Mouse (Mus musculus) heart, adult 18-20 months (tissue): ENCODE data around the gene Pcx. TPM values are rescaled to one million over a fixed set of nuclear protein-coding genes. Genes with fewer than 3 reads are reported as not detected.

ENCODE experiments used
- DNase-seq, 2 experiments: peaks; one replicate each; pipeline ENCODE4 v3.0.0; 2021 to 2022; ENCODE audit warnings: mixed read lengths in 1 of 2
- total RNA-seq, 2 experiments: library from RNA; stranded (reverse); gene quantifications; 2 replicates each; pipeline ENCODE4 v1.2.3; 2021

Gene Pcx
- total RNA-seq, 2 experiments from 2014 or later, result 44.9 to 96.4 TPM

GRCm38 (mm10) chr19:4548305-4548883, 38.1 kb downstream of the Pcx start:
- no peak for DNase-seq

DNA sequence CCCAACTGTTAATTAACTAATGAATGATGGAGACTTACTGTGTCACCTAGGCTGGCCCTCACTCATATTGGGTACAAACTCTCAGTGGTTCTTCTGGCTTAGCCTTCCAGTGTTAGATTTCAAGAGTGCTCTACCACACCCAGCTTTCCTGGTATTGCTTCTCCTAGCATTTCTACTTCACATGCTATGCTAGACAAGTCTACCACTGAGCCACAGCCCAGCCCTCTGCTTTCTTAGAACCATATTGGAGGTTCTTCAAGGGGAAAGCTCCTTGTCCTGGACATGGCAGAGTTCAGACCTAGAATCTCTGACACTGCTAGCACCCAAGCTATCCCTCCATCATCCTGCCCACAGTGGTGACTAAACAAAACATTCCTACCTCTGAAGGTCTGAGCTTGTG, 44.0 kb downstream of the Pcx start:
- no peak for DNase-seq

GRCm38 (mm10) chr19:4555086-4555485, 44.8 kb downstream of the Pcx start:
- DNase-seq, result no peak

- DNase-seq, result no peak
Observed at GRCm38 (mm10) chr19:4556787-4557186, 46.5 kb downstream of the Pcx start.

DNA sequence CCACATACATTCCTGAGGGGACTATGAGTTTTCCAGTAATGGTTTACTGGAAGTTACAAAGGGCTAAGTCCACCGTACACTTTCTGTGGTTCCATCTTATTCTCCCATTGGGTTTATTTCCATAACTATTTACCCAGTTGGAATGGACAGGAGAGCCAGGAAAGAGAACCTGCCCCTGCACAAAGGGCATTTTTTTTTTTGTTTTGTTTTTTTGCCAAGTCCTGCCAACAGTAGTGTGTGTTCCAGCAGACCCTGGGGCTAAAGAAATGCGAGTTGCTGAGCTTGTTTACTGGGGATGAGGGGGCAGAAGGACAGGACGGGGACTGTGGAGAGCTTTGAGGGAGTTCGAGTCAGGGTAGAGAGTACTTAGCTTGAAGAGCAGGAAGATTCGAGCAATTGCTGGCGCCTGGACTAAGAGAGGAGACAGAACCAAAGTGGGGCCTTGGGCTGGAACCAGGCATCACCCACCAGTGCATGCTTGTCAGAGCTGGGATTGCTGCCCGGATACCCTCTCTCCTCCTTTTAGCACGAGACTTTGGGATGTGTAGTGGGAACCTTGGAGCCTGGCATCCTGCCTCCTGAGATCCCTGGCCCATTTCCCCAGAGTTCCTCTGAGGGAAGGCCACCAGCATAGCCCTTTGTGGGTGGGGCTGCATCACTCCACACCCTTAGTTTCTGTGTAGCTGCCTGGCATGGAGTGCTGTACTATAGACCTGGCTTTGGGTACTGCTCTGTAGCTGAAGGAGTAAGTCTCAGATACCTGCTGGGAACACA, 47.7 kb downstream of the Pcx start:
- DNase-seq, result peak; percentile 9 to 20

GRCm38 (mm10) chr19:4558570-4558955, 48.3 kb downstream of the Pcx start:
- peak; percentile 26 to 43 for DNase-seq

GRCm38 (mm10) chr19:4559011-4559410, 48.7 kb downstream of the Pcx start:
- no peak for DNase-seq

GRCm38 (mm10) chr19:4559588-4559987, 49.3 kb downstream of the Pcx start:
- no peak for DNase-seq

GRCm38 (mm10) chr19:4560205-4560604, 49.9 kb downstream of the Pcx start:
- DNase-seq, result no peak

DNA sequence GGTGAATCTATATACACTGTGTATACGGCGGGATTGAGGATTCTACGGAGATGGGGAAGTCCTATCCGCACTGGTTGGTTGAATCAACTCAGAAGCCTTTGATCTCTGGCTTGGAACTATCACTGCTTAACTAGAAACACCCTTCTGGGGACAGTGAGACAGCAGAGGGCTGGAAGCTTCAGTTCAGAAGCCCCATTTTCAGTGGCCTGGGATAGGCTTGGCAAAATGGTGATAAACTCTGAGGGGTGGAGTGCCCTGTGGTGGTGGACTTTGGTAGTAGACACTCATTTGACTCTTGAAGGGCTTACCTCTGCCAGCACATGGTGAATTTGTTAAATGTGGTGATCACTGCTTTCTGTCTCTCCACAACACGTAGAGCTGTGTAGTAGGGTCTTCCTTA, 55.4 kb downstream of the Pcx start:
- DNase-seq, result no peak

DNA sequence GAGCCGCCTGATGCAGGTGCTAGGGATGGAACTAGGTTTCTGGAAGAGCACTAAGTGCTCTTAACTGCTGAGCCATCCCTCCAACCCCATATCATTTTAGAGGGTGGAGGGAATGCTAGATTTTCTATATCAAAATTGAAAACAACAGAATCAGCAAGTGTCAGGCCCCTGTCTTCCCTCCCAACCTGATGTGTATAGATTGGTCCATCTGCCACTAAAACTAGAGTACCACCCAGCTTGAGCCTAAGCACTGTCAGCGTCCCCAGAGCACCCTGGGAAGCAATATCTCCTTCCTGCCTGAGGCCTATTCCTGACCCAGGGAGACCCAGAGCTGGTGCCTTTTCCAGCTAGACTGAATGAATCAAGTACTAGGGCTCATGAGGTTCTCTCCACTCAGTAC, 56.6 kb downstream of the Pcx start:
- no peak for DNase-seq

DNA sequence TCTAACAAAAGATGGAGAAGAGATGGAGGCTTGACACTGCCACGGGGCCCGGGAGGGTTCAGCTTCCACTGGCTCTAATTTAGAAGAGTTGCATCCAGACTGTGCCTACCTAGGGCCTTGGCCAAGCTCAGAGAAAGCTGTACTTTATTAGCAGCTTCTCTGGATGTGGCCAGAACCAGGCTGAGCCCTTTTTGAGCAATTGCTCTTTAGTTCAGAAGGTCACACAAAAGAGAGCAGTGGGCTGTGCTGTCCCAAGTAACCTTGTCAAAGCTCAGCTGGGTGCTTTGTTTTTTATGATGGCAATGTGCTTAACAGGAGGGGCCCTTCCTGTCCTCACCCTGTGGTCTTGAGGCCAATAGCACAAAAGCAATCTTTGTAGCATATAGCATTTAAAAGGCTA, 57.4 kb downstream of the Pcx start:
- DNase-seq, result no peak

DNA sequence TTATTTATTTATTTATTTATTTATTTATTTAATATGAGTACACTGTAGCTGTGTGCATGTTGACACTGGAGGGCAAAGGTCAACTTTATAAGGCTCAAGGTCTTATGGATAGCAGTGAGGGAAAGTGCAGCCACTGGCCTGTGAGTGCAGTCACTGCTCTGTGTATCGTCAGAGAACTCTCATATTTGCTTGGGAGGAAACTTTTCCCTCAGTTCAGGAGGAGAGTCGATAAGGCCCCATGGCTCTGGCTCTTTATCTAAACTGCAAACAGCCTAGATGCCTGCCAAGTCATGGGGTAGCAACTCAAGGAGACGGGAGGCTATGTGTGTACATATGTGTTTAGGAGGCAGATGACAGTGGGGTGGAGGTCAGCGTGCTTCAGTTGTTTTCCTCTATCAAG, 58.6 kb downstream of the Pcx start:
- peak in 1 of 2 experiments; percentile 20 for DNase-seq

DNA sequence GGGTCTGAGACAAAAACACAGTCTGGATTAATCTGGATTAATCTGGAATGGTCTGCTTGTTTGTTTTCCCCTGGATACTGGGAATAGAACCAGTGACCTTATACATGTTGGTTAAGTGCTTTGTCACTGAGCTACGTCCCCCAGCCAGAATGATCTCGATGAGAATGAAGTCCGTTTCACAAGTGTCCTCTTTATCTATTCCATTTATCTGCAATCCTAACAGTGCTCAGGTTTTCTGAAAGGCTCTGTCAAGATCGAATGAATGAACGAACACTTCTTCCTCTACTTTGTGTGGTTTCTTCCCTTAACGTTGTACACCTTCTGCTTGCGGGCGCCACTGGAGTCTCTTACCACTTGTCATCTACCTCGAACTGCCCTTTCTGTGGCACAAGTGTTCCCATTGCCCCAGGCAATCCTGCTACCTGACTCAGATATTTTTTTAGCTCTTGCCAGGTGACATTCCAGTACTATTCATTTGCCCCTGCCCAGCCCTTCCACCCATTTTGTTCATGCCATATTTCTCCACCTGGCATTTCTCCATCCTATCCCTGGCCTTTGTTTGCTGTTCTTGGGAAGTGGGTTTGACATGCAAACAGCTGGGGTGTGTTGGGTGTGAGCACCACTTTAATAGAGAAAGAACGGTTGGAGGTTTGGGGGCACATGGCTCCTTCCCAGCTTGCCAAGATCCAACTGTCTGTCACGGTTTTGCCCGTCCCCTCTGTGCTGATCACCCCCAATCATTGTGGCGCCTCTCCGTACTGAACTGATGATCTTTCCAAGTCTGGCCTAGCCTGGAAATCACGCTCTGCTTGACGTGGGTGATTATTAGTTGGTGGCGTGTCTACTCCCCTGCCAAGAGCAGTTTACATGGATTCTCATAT, 59.3 kb downstream of the Pcx start:
- DNase-seq, result no peak

GRCm38 (mm10) chr19:4570237-4570613, 60.0 kb downstream of the Pcx start:
- no peak for DNase-seq

GRCm38 (mm10) chr19:4570815-4571214, 60.5 kb downstream of the Pcx start:
- DNase-seq, result no peak

- no peak for DNase-seq
Observed at GRCm38 (mm10) chr19:4571658-4572057, 61.4 kb downstream of the Pcx start.

- no peak for DNase-seq
Observed at GRCm38 (mm10) chr19:4572061-4572460, 61.8 kb downstream of the Pcx start.

GRCm38 (mm10) chr19:4572467-4572866, 62.2 kb downstream of the Pcx start:
- DNase-seq, result no peak

GRCm38 (mm10) chr19:4573241-4573640, 63.0 kb downstream of the Pcx start:
- no peak for DNase-seq

- DNase-seq, result peak; percentile 68 to 80
Observed at GRCm38 (mm10) chr19:4578799-4579198, 68.5 kb downstream of the Pcx start.

DNA sequence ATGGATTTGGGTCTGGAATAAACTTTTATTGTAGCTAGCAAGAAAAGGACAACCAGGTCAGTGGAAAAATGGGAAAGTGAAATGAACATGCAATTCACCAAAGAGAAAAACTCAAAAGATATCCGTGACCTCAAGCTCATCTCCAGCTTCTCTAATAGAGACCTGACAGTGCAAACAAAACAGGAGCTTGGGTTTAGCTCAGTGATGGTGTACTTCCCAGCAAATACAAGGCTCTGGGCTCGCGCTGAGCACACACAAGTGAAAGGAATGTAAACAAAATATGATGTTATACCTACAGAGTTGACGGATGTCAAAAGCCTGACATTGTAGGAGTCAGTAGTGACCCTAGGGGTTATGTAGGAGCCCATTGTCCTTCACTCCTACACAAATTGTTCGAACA, 69.0 kb downstream of the Pcx start:
- DNase-seq, result no peak

- DNase-seq, result no peak
Observed at GRCm38 (mm10) chr19:4583856-4584255, 73.6 kb downstream of the Pcx start.
